Mouse (Mus musculus): ENCODE data around the gene Hcn1.

Hcn1 gene

DNA sequence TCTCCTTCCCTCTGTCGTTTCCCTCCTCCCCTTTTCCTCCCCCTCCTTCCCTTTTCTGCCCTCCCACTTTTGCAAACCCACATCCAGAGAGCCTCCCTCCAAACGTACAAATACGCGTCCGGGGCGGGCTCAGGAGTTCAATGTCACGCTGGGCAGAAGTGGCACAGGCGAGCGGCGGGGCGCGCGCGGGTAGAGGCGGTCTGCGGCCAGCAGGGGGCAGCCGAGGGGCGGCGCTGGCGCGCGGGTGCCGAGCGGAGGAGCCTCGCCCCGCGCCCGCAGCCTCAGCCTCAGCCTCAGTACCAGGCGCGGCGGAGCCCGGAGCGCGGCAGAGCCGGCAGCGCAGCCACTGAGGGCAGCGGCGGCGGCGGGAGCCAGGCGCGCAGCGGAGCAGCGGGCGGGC lies at the start of gene Hcn1:
TSS of gene Hcn1 (plus strand) at position 140 of the 400 bp plus-strand sequence.
- DNase-seq (ENCODE audit: low spot score), result peak; percentile 78

DNA sequence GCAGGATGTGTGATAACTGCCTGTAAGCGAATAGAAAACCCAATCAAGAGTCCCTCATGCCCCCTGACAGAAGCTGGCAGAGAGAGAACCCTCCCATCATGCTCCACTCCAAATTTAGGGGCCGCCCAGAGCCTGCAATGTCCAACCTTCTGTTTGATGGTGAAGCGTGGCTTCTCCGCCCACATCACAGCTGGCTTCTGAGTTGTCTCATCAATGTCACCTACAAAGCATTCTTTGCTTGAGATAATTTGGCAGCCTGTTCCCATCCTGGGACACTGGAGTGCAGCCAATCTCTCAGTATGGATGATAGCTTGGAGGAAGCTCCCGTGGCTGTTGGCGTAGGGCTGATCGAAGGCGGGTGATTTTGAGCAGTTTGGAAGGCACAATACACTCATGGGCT lies 34.9 kb upstream of the Hcn1 start:
- DNase-seq (ENCODE audit: low spot score), result peak; percentile 38

DNA sequence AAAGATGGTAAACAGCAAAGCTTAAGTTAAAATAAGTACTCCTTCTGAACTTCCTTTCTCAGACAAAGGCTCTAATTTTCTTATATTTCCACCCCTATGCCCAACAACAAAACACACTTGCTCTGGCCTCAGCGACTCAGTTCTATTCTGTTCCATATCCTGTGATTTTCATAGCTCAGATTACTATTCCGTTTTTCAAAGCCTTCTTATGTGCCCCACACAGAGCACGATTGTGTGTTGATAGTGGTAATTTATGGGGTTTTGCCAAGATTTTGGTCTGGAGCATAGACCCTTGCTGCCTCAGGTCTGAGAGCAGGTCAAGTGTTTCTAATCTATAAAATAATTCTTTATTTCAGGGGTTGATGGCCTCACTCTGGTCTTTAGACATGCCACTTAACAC lies 30.4 kb upstream of the Hcn1 start:
- DNase-seq (ENCODE audit: low spot score), result no peak

DNA sequence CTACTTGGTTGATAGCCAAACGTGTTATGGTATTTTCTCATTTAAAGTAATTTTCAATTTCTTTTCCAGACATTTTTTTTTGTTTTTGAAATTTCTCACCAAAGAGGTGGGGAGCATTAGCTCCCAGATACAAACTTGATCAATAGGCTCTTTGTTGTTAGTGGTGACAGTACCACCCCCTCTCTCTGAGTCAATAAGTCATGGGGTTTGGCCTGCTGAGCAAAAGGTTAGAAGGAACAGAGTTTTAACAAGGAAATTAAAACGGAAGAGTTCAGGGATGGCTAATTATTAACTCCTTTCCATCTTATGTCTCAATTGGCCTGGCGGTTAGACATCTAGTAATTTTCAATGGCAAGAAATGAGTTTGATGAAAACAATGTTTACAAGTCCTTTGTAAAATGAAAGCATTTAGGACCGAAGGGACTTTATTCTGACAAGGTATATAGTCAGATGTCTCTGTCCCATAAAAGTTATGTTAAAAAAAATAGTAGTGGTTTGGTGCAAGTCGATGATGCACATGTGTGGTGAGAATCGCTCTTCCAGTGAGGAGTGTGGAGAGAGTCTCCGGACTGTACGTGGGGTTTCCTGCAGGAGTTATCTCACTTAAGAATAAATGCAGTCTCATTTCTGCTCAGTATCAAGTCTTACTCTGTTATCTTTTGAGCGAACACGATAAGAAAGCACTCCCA lies 7.5 kb upstream of the Hcn1 start:
- DNase-seq (ENCODE audit: low spot score), result no peak

DNA sequence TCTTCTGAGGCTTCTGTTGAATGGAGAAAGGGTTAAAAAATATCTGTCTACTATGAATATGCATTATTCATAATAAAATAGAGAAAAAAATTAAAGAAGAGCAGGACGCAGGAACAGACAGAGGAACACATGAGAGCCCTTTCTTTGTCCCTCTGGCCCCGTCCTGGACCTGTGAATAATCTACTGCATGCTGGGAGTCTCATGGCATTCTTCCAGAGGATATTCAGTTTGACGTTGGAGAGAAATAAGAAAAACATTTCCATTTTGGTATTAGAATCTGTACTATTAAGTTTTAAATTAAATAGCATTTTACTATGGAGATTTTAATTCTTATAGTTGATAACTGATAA lies 7.0 kb upstream of the Hcn1 start:
- DNase-seq (ENCODE audit: low spot score), result no peak

DNA sequence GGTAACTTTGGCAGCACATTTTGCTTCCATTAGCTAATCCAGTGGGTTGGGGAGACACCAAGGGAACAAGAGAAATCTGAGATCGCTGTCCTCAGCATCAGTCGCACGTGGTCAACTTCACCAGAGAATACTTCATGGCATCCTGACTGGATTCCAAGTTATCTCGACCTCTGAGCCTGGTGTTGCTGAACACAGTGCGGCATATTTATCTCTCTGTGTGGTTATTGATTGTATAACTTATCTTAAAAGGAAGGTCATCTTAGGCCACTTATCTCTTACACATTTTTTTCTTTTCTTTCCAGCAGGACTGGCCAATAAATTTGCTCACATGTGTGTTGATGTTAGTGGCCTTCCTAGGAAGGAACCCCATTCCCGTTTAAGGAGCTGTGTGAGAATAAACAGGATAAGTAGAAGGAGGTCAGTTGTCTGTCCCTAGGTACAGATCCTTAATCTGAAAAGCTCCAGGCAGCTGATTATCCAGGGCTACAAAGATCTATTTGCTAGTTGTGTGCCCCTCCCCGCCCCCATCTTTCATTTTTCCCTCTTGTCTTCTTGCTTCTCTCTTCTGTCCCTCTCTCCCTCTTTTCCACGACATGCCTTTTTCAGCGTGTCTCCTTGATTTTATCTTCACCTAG lies 672 bp upstream of the Hcn1 start:
- DNase-seq (ENCODE audit: low spot score), result no peak

DNA sequence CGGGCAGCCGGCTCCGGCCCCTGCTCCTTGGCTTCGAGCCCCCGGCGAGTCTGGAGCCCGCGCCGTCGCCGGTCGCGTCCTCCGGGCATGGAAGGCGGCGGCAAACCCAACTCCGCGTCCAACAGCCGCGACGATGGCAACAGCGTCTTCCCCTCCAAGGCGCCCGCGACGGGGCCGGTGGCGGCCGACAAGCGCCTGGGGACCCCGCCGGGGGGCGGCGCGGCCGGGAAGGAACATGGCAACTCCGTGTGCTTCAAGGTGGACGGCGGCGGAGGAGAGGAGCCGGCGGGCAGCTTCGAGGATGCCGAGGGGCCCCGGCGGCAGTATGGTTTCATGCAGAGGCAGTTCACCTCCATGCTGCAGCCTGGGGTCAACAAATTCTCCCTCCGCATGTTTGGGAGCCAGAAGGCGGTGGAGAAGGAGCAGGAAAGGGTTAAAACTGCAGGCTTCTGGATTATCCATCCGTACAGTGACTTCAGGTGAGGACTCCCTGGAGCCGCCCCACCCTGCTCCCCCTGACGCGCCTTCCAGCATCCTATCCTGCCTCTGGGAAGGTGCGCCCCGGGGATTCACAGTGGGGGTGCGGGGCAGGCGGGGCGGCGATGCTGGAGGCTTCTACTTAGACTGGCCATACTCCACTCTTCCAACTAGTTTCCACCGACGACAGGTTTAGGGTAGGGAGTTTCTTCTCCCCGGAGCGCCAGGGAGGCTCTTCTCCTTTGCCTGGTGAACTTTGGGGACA lies 668 bp downstream of the Hcn1 start:
- no peak for DNase-seq (ENCODE audit: low spot score)

DNA sequence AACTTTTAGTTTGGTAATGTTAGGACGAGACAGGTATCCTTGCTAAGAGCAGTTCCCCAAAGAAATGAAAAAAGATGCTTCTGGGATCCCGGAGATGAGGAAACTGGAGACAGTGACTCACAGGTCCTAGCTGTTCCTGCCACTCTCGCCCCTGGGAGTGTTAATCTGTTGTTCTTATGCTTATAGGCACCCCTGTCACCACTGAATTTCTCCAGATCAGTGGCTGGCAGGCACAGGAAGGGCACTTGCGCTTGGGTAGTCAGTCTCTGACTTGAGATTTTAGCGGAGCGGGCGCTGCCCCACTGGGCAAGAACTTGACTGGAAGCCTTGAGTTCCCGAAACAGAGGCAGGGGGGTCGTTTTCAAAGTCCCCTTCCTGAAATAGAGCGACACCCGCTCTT lies 1.3 kb downstream of the Hcn1 start:
- DNase-seq (ENCODE audit: low spot score), result no peak

DNA sequence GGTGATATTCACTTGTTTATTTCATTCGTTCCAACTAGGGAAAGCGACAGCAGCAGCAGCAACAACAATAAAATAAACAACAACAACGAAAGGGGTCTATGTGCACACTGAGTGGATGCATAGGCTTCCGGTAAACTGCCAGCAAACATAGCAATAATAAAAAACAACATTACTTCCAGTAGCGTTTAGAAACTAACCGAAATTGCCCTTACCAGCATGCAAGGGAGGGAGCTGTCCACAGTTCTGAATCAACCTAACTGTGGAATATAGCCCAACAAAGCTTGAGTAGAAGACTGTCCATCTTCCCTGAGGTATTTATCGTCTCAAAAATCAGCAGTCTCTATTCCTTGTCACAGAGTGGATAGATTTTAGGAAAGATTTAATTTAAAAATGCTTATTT lies 2.0 kb downstream of the Hcn1 start:
- DNase-seq (ENCODE audit: low spot score), result peak; percentile 41

DNA sequence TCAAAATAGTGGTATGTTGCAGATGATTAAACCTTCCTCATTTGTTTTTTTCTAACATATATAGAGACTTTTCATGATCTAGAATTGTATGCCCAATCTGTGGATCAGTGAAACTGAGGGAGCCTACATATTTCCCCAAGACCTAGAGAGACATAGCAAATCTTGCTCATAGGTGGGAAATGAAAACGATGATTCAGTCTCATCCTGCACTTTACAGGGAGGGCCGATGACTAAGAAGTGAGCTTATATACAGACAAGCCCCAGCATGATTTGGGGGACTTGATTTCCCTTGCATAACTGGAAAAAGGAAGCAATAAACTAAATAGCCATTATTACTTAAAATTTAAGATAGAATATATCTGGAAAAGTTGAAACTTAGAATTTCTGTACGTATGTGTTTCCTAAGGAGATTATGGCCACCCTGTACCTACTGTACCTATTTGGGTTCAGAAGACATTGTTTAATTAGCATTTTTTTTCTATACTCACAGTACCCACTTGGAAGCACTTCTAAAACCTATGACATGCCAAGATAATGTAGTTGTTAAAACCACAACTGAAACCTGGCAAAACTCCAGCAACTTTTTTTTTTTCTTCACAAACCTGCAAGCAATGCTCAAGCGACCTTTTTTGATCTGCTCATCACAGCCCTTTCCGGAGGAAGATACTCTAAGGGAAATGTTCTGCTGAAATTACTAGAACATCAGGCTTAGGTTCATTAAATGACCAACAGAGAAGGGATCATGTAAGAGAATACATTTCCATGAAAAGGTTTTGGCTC lies 3.0 kb downstream of the Hcn1 start:
- DNase-seq (ENCODE audit: low spot score), result no peak

DNA sequence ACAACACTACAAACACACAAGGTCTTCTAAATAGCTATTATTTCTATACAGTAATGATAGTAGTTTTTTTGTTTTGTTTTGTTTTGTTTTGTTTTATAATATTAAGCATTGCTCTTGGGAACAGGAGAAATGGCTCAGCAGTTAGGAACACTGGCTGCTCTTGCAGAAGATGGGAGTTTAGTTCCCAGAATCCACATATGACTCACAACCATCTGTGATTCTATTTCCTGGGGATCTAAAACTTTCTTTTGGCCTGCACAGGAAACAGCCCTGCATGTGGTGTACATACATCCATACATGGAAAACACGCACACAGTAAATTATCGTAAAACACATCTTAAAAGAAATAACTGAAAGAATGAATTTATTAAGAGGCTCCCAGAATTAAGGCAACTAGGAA lies 9.8 kb downstream of the Hcn1 start:
- no peak for DNase-seq (ENCODE audit: low spot score)

DNA sequence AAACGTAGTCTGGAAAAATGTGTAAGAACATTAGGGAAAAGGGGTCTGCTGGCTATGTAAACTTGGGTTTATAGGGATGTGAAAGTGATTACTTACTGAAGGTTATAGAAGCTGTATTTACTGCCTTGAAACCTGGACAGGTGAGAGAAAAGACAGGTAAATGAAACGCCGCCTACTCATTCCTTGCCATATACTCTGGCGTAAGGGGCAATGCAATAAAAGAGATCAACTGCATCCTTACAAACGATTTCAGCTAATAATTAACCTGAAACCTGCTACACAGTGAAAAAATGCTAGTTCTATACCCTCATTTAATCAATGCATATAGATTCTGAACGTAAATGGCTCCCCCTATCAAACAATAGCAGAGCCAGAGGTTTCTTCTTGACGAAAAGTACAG lies 17.4 kb downstream of the Hcn1 start:
- DNase-seq (ENCODE audit: low spot score), result no peak

DNA sequence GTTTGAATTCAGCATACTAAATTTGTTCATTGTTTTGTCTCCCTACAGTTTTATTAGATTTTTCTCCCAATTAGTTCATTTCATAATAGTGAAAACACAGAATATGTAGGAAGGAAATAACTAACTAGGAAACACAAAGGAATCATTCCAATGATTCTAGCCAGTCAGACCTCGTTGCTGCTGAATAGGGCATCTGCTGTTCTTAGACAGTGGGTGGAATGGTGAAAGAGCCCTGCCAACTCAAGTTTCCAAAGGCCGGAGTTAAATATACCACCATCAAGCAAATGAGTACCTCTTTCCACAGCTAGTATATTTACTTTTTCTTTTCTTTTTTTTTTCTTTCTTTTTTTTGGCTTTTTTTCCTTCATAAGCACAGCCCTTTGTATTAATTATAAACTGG lies 55.4 kb downstream of the Hcn1 start:
- DNase-seq (ENCODE audit: low spot score), result no peak

DNA sequence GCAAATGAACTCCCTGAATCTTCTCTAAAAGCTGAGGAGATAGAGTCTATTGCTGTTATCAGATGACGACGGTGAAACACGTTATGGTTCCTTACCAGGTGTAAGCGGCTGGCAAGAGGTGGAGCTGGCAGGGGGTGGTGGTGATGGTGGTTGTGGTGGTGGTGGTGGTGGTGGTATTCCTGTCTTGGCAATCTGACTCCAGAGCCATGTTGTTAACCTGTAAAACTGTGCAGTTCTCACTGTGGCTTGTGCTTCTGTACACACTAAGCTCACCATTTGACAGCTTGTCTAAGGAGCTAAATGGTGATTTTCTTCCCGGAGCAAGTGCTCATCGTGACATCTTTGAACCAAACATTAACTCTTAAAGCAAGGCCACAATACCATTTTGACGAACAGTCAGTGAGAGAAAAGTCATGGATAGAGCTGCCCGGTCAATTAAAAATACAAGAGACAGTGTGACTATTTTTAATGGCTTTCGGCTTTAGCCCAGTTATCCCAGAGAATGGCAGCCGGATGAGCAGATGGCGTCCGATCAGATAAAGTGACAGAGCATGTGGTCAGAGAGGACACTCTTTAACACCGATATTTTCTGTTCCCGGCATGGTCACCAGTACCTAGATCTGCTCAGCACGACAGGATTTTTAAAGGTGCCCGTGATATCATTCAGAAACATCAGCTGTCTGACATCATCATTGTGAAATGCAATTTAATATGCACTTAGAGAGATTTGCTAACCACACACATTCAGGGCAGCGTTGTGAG lies 56.5 kb downstream of the Hcn1 start:
- no peak for DNase-seq (ENCODE audit: low spot score)

DNA sequence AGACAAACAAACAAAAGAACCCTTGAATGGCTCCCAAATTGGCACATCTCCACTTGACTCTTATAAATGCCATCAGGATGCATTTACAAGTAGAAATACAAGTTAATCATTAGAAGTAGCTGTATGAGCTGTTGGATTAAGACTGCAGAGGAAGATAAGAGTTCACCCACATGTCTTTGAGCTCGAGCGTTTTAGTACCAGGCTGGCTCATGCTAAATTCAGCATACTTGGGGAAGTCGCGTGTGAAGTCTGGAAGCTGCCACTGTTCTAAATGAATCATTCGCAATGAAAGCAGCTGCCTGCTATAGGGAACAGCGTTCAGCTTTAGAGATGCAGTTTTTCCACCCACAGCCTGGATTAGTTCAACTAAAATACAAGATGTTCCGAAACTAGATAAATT lies 57.4 kb downstream of the Hcn1 start:
- no peak for DNase-seq (ENCODE audit: low spot score)

DNA sequence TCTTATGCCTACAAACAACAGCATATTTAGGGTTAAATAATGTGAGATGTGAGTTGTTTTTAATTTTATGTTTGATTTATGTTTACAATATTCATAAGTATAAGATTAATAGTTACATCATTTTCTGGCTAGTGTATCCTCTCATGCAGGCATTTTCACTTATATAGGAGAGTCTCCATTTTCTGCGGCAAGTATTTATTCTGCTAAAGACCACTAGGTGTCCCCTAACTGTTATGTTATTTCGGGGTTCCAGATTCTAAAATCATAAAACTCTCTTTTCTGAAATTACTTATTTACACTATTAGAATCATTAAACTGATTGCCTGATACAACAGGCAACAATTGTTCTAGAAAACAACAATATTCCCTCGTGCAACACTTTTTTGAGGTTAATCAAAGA lies 60.5 kb downstream of the Hcn1 start:
- no peak for DNase-seq (ENCODE audit: low spot score)

DNA sequence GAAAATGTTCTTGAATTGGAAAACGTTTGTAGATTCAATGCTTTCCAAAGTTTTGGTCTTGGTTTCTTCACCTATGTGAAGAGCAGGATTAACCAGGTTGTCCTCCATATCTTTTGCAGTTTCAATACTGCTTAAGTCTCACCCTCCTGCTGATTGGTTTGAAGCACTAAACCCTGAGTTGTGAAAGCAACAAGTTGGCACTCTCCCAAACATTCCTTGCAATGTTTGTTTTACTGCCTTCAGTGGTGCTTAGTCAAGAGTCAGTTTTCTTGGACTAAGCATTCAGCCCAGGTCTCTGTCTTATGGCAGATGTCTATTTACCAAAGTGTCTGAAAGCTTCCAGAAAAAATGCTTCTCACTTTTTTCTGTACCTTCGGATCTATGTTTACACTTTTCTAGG lies 67.2 kb downstream of the Hcn1 start:
- DNase-seq (ENCODE audit: low spot score), result no peak

DNA sequence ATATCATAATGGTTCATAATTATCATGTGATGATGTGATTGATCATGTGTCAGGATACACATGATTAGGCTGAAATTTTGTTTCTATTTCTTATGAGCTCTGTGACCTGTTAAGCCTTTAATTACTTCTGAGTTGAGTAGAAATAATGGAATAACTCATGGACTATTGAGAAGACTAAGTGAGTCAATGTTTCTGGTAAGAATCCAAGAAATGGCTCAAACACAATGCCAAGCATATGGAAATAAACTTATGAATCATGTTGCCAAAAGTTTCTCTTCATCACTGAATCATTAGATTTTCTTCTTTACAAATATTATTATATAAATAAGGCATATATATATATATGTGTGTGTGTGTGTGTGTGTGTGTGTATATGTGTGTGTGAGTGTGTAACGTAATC lies 69.7 kb downstream of the Hcn1 start:
- no peak for DNase-seq (ENCODE audit: low spot score)

DNA sequence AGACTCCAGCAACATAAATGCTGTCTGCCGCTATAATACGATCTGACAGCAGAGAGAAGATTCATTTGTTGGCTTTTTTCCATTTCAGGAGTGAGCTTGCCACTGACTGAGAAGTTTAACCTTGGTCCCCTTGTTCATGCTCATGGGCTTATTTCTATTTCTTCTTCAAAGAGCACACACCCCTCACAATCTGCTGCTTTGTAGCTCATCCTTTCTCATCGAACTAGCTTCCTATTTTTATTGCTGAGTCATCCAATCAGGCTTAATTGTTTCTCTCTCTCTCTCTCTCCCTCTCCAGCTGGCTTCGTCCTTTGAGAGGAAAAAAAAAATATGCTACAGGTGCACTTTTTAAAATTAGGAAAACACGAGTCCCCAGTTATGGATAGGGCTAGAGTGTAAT lies 74.3 kb downstream of the Hcn1 start:
- DNase-seq (ENCODE audit: low spot score), result no peak

DNA sequence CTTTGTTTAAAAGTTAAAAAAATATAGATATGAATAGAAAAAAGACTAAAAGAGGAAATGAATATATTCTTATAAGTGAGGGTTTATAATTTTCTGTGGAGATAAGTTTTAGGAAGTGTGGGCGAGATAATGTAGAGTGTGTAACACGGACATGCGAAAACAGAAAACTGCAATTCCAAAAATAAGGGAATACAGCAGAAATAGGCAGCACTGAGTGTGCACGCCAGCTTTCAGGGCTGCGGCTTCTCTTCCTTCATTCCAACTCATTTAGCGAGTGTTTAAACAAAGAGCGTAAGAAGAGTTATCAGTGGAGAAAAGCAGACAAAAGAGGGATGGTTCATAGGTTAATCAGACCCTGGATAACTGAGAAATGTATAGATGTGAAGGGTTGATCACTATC lies 85.5 kb downstream of the Hcn1 start:
- DNase-seq (ENCODE audit: low spot score), result no peak

DNA sequence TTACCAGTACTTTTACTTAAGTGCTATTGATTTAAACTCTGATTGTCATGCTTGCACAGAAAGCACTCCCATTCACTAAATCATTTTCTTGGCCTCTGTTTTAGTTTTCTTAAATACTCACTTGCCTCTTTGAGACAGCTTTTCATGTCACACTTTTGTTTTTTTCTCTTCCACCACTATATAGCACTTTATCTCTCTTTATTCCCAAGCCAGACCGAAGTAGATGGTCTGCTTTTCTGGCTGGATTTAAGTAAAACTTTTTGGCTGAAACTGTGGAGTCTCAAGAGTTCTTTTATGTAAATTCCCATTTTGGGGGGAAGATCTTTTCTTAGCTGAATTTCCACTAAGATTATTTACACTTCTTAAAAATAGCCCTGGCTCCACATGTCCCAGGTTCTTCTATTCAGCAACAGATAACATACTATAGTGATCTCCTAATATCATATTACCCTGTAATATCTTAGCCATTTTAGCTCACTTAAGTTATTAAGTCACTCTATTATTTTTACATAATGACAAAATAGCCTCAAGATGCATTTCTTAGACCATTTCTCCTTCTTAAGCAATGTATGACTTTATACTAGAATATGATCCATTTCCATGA lies 92.7 kb downstream of the Hcn1 start:
- no peak for DNase-seq (ENCODE audit: low spot score)

DNA sequence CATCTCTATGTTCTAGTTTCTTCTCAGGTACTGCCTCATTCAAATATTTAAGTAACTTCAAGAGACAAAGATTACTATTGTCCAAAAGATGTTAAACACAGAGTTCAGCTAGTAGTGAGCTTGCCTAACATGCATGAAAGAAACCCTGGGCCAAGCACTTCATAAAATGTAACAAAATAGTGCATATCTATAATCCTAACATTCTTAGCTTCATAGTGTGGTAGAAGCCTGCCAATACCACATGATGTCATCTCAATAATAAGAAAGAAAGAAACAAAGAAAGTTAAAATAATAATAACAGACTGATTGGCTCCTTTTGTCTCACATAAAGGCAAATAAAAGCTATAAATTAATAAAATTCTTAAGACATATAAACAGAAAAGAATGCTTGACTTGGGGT lies 103.5 kb downstream of the Hcn1 start:
- no peak for DNase-seq (ENCODE audit: low spot score)

Measured in testis, postnatal 10 days (tissue).